Mouse (Mus musculus) bone marrow, adult 2 months (tissue): ENCODE data around the gene Ankrd55.

Source experiments
- CTCF ChIP-seq: fragments of 200-500 bp; IDR thresholded peaks from 2 replicates; pipeline ENCODE4 v1.5.1; 2011; ENCODE audit warnings: low read length, control low read depth; ENCODE audit not compliant: control insufficient read depth, insufficient read depth
- POLR2A ChIP-seq: fragments of 200-500 bp; IDR thresholded peaks from 2 replicates; pipeline ENCODE4 v1.6.1; 2011; ENCODE audit warnings: low read depth, mild to moderate bottlenecking, control low read depth, low read length, borderline replicate concordance; ENCODE audit not compliant: control insufficient read depth

DNA sequence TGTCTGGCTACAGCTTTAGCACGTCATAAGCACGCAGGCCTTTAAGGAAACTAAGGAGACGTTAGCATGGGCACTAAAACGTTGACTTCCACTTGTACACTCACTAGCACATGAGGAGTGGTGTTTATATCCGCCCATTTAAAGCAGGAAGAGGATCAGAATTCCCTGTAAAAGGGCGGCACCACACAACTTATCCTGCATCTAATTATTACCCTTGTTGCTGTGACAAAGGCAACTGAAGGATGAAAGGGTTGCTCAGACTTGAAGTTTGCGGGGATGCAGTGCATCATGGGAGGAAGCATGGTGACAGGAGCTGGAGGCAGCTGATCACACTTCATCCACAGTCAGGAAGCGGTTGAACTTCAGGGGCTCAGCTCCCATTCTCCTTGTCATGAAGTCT, 63.7 kb downstream of the Ankrd55 start:
- TF ChIP-seq POLR2A, result no peak
- no peak for TF ChIP-seq CTCF
